Mouse (Mus musculus) ES-Bruce4 (cell line): ENCODE results near the gene Dcaf4.

Source experiments
- CTCF ChIP-seq: IDR thresholded peaks from one replicate; pipeline ENCODE4 v1.8.1; 2011; ENCODE audit warnings: low read depth, low read length
- POLR2A ChIP-seq: IDR thresholded peaks from one replicate; pipeline ENCODE4 v1.8.1; 2011; ENCODE audit warnings: low read length; ENCODE audit not compliant: insufficient read depth

GRCm38 (mm10) chr12:83523892-83524291 lies 3.6 kb downstream of the Dcaf4 start:
- TF ChIP-seq POLR2A = no peak
- TF ChIP-seq CTCF = no peak
